Mouse (Mus musculus) layer of hippocampus, postnatal 14 days (tissue): ENCODE data around the gene Tex2. TPM values are rescaled to one million over a fixed set of nuclear protein-coding genes. Genes with fewer than 3 reads are reported as not detected.
A peak's percentile ranks its signal among the peaks of the same experiment; 100 is the strongest.
"Not testable (repeated sequence)": the region's sequence is repeated elsewhere in the genome, so short reads cannot be mapped to it uniquely, and the experiment has no call there.

Source experiments
- DNase-seq, 2 experiments: peaks; one replicate each; pipeline ENCODE4 v3.0.0; 2021 to 2022; ENCODE audit warnings: low spot score in 2 of 2, mixed read lengths in 1 of 2
- total RNA-seq, 2 experiments: library from RNA; stranded (reverse); gene quantifications; 2 replicates each; pipeline ENCODE4 v1.2.3; 2021

Tex2 gene
- total RNA-seq, 2 experiments from 2014 or later, result 105 to 120 TPM

- no peak for DNase-seq
Observed at GRCm38 (mm10) chr11:106623629-106624028, 10.4 kb upstream of the Tex2 start.

- no peak for DNase-seq
Observed at GRCm38 (mm10) chr11:106622056-106622455, 8.8 kb upstream of the Tex2 start.

- DNase-seq, result not testable (repeated sequence)
Observed at GRCm38 (mm10) chr11:106618768-106619167, 5.5 kb upstream of the Tex2 start.

GRCm38 (mm10) chr11:106617821-106618580 lies 4.8 kb upstream of the Tex2 start:
- DNase-seq, result no peak

GRCm38 (mm10) chr11:106615561-106615960 lies 2.3 kb upstream of the Tex2 start:
- DNase-seq, result no peak

GRCm38 (mm10) chr11:106614339-106614645 lies 1.1 kb upstream of the Tex2 start:
- DNase-seq, result no peak

GRCm38 (mm10) chr11:106613638-106614338 lies 565 bp upstream of the Tex2 start:
- DNase-seq, result no peak

- DNase-seq, result peak in 1 of 2 experiments; percentile 46
Observed at GRCm38 (mm10) chr11:106612209-106612960, 838 bp downstream of the Tex2 start.

GRCm38 (mm10) chr11:106609731-106610130 lies 3.5 kb downstream of the Tex2 start:
- no peak for DNase-seq

- no peak for DNase-seq
Observed at GRCm38 (mm10) chr11:106607316-106607715, 5.9 kb downstream of the Tex2 start.

GRCm38 (mm10) chr11:106606042-106606441 lies 7.2 kb downstream of the Tex2 start:
- no peak for DNase-seq

- no peak for DNase-seq
Observed at GRCm38 (mm10) chr11:106603230-106603629, 10.0 kb downstream of the Tex2 start.

GRCm38 (mm10) chr11:106600124-106600523 lies 13.1 kb downstream of the Tex2 start:
- DNase-seq, result no peak

GRCm38 (mm10) chr11:106599345-106599744 lies 13.9 kb downstream of the Tex2 start:
- DNase-seq, result no peak

GRCm38 (mm10) chr11:106598339-106598738 lies 14.9 kb downstream of the Tex2 start:
- DNase-seq, result no peak

- DNase-seq, result no peak
Observed at GRCm38 (mm10) chr11:106597737-106598330, 15.4 kb downstream of the Tex2 start.

- DNase-seq, result no peak
Observed at GRCm38 (mm10) chr11:106591183-106591582, 22.0 kb downstream of the Tex2 start.

- no peak for DNase-seq
Observed at GRCm38 (mm10) chr11:106590143-106590542, 23.1 kb downstream of the Tex2 start.

GRCm38 (mm10) chr11:106588781-106589180 lies 24.4 kb downstream of the Tex2 start:
- no peak for DNase-seq

- DNase-seq, result no peak
Observed at GRCm38 (mm10) chr11:106587786-106588519, 25.3 kb downstream of the Tex2 start.

- DNase-seq, result no peak
Observed at GRCm38 (mm10) chr11:106583801-106584200, 29.4 kb downstream of the Tex2 start.
